Mouse (Mus musculus) adipocyte (in vitro differentiated cells): ENCODE measurements around the gene Arhgef10l.

Source experiments
- DNase-seq: peaks from one replicate; pipeline ENCODE4 v3.0.0-alpha.2; 2016; ENCODE audit warnings: low spot score

The Arhgef10l gene

DNA sequence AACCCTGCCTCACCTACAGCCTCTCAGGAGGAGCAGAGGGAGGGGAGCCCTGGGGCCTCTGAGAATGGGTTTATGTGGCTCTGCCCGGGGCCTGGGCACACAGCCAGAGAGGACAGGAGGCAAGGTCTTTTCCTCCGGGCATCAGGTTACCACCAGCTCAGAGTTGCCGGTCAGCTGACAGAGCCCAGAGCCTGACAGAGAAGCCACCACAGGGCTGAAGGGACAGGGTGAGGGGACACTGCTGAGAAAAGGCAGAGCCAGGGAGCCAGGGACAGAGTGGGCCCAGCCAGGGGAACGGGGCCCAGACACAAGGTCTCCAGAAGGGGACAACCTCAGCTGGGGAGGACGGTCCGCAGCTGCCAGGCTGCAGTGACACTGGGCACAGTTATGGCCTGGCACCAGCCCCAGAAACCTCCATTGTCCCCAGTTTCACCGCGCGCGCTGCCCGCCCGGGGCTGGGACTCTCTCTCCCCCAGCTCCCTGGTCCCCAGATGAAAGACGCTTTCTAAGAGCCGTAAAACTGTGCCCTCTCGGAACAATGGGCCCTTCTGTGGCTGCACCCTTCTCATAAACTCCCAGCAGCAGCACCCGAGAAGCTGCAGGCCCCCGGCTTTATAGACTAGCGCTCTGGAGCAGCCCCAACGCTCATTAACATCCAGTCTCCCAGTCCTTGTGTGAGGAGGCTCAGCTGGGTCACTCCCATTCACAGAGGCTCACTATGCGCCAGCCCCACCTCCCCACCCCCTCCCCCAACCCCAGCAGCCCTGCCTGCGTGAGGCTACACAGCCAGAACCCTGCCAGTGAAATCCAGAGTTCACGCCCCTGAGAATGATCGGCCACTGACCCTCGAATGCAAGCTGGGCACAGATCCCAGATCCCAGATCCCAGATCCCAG is 7.9 kb downstream of the Arhgef10l start:
- DNase-seq = peak; percentile 76

DNA sequence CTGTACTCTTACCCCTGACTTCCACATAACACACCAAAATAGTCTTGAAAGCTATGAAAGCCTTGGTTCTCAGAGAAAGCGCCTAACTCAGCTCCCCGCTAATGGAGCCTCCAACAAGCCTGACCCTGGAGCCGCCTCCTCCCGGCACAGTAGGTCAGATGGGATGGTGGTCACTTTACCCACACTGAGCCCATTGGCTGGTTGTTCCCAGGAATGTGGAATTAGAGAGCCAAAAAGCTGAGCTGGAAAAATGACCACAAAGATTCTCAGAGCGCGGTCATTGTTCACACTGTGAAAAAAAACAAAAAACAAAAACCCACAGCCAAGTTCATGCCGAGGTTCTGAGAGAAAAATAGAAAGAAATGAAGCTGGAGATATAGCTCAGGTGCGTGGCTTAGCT is 9.3 kb downstream of the Arhgef10l start:
- peak; percentile 40 for DNase-seq

DNA sequence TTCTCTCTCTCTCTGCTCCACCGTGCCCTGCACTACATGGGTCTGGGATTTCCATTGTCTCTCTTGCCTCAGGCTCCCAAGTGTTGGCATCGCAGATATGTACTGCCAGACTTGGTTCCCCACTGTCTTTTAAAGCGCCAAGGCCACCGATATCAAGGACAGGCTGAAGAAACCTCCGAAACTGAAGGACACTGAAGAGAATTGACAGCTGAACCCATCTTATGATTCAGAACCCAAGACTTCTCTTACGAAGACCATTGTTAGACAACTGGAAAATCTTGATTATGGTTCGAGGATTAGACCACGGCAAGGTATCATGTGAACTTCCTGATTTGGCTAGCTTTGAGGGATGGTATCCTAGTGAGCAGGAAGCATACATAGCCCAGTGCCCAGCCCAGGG is 11.0 kb downstream of the Arhgef10l start:
- DNase-seq = no peak

DNA sequence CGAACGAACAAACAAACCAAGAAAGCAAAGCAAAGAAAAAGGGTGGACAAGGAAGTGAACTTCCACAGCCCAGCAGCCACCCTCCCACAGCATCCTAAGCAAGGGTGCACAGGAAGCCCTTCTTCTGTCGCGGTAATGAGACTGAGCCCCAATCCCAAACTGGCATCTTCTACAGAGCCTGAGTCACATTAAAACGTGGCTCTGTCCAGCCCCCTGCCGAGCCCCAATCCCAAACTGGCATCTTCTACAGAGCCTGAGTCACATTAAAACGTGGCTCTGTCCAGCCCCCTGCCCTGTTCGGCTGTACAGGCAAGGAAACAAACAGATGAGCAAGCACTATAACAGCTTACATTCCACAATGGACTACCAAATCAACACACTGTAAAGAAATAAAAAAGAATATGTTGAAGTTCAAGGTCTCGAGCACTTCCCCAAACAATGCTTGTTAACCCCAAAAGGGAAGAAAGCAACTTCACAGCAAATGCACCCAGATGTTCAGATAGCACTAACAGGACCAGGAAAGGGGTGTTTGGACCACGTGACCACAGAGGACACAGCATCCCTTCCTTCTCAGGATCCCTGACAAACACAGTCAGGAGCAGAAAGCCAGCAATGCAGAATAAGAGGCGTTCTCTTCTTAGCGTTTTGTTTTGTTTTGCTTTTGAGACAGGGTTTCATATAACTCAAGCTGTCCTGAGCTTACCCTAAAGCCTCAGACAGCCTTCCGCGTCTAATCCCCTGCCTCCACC is 11.8 kb downstream of the Arhgef10l start:
- DNase-seq = no peak

DNA sequence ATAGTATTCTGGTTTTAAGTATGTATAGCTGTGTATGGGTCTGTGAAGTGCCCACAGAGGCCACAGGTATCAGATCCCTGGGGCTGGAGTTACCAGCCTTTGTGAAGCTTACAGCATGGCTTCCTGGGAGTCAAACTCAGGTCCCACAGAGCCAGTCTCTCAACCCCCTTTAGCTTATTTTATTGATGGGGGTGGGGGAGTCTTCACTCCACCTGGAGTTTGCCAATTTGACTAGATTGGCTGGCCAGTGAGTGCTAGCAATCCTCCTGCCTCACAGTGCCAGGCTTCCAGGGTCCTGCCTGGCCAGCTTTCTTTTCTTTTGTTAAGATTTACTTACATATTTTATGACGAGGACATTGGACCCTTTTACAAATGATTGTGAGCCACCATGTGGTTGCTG is 16.1 kb downstream of the Arhgef10l start:
- no peak for DNase-seq

DNA sequence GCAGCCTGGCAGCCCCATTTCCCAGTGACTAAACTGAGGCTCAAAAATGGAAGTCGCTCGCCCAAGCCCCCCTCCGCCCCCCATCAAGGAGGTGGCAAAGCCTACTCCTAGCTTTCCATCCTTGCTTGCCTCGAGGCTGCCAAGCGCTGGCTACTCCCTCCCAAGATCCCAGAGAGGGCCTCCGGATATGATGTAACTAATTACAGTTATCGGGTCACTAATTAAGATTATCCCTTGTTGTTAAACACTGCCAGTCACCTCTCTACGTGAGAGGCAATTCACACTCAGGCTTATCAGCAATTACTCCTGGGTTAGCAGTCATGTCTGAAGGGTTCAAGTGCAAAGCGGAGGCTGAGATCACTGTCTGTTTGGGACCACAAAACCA is 16.6 kb downstream of the Arhgef10l start:
- no peak for DNase-seq

DNA sequence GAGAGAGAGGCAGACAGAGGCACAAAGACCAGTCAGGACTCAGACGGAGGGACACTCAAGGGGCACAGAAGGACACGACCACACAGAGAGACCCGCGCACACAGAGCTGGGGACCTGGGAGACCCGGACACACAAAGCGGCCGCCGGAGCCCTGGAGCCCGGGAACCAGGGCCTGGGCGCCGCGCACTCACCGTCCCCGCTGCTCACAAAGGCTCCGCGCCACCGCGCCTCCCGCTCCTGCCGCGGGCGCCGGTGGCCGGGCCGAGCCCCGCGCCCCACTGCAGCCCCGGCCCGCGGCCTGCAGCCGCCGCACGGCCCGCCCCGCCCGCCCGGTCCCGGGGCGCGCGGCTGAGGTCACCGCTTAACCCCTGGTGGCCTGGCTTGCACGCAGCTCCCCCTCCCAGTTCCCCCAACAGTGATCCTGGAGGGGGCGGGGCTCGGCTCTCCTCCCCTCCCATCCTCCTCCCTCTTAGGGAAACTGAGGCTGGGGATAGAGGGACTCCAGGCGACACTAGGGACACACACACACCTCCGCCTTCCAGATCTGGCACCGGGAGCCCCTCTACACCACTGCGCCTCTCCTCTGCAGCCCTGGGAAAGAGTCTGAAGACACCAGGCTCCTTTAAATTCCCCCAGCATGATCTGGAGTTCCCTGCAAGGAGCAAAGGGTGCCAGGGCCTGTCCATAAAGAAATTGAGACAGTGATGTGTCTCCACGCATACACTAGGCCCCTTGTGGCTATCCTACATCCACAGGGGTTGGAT is 17.2 kb downstream of the Arhgef10l start:
- peak; percentile 22 for DNase-seq

DNA sequence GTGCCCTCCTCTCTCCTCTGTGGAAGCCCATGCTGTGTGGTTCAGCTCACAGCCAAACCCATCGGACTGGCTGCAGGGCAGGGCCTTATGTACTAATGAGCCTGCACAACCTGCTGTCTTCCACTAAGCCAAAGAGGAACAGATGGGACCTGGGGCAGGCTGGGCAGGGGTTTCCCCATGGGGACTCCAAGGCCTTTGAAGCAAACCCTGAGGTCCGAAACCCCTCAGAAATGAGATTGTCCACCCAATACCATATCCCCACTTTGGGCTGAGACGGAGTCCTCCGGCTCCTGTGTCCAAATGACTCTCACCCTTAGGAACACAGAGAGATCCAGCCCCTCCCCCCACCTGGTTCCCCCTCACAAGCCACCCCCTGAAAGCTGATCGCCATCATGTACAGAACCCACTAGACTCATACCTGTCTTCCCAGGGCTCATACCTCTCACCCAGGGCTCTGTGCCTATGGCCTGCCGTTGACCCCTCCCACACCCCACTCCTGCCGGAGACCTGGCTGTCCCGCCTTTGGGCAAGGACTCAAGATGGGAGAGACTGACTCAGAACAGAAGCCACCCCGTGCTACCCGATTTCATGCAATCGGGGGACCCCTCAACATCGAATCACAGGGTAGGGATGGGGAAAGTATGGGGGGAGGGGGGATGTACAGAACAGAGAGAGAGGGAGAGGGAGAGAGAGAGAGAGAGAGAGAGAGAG is 17.9 kb downstream of the Arhgef10l start:
- DNase-seq = peak; percentile 11

DNA sequence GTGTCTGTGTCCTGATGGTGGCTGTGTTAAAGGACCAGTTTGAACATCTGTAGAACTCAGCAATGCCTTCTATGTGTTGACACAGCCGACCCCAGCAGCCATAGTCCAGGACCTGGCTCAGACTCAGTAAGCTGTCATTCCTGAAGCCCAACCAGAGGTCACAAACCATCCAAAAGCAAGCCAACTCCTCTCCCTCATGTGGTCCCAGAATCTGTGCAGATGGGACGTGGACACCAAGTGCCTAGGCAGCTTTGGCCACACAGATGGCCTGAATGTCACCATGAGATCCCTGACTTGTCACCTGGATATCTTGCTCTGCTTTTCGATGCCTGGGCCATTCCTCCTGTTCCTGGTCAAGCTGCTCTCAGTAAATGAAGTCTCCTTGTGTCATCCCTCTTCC is 20.2 kb downstream of the Arhgef10l start:
- DNase-seq = no peak

DNA sequence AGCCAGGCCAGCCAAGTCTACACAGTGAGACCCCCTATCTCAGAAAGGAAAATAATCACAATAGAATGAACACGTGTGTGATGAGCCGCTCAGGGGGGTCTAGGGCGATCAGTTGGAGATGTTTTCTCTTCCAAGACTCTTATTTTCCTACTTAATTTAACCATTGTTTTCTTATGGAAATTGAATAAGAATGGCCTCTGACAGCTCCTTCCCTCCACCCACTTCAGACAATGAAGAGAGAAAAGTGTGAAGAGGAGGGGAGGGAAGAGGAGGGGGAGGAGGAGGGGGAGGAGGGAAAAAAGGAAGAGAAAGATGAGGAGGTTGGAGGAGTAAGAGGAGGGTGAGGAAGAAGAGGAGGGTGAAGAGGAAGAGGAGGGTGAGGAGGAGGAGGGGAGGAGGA is 21.1 kb downstream of the Arhgef10l start:
- DNase-seq = no peak

DNA sequence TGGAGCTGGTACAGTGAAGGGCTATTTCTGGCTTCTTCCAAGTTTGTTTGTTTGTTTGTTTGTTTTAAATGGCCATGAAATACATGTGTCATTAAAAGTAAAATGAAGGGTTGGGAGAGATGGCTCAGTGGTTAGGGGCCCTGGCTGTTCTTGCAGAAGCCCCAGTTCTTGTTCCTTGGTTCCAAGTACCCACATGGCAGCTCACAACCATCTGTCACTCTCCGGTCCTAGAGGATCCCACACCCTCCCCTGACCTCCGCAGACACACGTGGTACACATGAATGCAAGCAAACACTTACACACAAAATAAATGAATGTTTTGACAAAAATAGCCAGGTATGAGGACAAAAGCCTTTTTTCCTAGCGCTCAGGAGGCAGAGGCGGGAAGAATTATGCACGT is 21.5 kb downstream of the Arhgef10l start:
- no peak for DNase-seq

DNA sequence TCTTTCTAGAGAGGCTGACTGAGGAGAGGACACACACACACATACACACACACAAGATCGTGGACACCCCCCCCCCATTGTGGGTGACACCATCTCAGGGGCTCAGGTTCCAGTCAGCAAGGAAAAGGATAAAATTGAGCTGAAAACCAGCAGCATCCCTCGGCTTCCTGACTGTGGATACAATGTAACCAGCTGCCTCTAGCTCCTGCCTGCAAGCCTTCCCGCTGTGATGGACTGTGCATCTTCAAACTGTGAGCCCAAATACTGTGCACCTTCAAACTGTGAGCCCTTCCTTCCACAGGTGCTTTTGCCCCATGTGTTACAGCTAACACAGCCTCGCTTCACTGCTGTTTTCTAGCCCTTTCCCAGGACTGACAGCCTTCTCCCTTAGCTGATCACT is 23.4 kb downstream of the Arhgef10l start:
- no peak for DNase-seq

DNA sequence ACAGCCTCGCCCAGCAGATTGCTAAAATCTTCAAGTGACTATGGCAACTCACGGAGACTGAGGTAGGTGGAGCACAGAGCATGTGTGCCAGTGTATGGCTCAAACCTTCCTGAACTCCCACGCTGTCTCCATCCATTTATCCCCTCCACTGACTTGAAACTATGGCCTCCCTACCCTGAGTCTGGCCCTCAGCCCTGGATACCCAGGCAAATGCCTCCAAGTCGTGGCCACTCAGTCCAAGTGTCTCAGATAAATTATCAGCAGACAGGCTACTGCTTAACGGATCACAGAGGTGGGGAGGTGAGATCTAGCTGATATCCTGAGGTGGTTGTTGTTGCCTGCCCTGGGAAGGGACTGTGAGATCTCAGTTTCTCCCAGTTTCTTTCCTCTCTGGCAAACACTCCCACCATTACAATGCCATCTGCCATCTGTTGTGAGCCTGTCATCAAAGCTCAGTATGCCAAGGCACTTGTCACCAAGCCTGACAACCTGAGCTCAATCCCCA is 24.3 kb downstream of the Arhgef10l start:
- DNase-seq = no peak

DNA sequence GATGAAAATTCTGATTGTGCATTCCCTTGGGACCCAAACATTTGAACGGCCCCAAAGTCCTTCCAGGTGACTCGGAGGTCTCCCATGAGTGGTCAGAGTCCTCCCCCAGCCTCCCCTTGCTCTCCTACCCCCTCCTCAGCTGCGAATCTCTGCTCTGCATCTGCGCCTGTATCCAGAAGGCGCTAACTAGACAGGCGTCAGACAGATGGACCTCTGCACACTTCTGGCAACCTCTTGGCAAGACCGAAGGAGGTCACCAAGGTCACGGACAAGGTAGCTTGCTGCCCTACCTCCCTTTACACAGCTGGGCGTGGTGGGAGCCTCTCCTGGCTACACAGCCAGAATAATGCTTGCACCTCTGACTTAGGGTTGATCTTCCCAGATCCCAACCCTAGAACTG is 25.1 kb downstream of the Arhgef10l start:
- DNase-seq = no peak

DNA sequence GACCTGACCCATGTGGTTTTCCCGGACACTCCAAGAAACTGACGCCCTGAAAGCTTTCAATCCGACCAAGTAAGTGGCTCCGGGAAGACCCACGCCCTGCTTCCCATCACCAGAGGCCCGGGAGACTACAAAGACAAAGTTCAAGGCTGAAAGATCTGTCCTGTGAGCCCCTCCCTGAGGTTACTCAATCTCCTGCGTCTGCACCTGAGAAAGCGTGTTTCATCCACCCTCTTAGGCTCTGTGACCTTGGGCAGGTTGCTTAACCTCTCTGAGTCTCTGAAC is 25.6 kb downstream of the Arhgef10l start:
- no peak for DNase-seq

DNA sequence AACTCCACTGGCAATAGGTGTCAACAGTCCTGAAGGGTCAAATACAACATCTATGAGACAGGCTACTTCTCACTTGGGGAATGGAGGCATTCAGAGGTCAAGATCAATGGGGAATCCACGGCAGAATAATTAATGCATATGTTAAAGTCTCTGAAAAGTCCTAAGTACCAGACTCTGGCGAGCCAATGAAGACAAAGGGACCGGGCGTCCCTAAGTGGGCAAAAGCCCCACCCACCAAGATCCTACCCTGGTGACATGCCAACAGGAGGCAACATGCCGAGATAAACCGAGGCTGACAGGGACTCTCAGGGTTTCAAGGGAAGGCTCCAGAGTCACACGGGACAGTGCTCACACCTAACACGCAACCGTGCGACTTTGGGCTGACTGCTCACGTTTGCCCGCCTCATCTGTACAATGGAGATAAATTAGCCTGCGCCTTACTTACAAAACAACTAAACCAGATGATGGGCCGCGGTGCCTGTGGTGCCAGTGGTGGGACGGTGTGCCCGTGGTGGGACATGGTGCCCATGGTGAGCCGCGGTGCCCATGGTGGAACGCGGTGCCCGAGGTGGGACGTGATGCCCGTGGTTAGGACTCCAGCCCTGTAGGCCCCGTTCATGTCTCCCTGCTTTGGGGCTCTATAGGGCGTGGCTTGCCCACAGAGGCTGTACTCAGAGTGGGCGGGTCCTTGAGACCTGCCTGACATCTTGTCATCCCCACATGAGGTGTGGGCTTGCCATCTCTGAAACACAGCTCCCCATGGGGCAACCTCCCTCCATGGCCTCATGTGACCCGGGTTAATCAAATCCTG is 26.2 kb downstream of the Arhgef10l start:
- DNase-seq = no peak

DNA sequence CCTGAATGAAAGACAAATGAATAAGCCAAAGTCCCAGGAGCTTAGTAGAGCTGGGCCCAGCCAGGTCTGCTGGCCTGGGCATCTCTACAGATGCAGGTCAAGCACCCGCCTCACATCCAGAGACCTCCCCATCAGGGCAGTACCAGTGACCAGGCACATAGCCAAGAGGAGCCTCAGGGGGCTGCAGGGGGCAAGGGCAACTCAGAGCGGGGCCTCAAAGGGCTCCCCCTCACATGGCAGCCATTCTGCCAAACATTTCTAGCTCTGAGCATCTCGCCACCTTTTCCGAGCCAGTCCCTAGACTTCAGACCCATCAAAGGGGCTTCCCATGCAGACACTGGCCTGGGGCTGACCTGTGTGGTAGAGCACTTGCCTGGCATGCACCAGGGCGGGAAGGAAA is 27.2 kb downstream of the Arhgef10l start:
- DNase-seq = no peak

DNA sequence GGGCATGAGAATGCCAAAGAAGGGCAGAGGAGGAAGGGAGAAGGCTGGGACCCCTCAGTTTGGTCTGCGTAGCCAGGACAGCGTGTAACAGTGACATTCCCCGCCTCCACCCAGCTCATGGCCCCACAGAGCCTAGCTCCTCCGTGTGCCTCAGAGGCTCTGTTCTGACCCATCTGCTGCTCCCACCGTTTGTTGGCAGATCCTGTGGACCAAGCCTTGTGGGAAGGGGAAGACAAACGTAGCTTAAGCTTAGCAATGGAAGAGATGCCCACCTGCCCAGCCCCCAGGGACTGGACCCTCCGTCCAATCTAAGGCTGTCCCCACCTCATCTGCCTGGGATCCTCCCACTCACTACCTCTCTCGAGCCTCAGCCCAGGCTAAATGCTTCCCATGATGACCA is 28.5 kb downstream of the Arhgef10l start:
- DNase-seq = no peak

DNA sequence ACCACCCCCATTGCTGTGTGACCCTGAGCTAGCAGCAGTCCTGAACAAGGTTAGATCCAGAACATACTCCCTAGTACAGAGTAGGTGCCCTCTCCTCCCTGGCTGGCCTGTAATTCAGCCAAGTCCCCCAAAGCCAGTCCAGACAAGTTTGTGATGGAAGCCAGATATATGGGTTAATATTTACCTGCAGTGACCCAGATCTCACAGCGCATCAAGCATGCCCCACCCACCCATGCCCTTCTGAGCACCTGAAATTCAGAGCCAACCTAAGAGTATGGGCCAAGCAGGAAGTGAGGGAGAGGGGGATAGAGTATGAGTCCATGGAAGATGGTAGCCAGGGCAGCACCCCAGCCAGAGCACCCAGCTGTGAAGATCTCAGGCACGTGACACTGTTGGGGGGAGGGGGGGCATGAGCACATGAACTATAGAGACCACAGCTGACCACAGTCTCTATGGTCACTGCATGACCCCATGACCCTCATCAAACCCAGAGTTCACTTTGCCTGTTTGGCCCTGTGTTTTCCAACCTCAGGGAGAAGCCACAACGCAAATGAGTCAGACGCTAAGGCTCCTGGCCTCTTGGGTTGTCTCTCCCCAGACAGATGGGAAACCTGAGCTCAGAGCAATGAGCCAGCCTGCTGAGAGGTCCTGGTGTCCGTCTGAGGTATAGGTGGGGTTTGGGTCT is 29.4 kb downstream of the Arhgef10l start:
- DNase-seq = no peak

DNA sequence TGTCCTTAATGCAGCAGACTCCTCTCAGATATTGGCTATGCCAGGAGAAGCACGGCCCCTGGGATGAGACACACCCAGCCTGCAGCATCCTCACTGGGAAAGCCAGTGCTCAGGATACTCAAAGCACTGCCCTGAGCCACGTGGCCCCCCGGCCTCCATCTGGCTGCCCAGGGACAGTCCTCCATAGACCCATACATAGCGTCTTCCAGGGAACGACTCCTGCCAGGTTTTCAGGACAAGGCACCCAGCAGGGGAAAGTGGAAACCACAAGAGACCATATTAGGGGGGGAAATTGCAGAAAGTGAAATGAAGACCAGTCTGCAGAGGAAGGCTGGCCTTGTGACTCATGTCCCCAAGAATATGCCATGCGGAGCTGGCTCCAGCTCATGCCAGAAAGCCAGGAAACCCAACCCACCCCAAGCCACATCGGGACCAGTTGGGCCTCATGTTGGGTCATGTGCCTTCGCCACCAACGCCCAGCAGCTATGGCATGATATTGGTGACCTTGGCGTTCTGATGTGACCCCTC is 30.9 kb downstream of the Arhgef10l start:
- DNase-seq = no peak
